Mouse (Mus musculus) thymus, adult 2 months (tissue): Measurements from ENCODE around the gene Cd8a. TPM values are rescaled to one million over a fixed set of nuclear protein-coding genes. Genes with fewer than 3 reads are reported as not detected.

Source experiments
- DNase-seq: peaks from one replicate; pipeline ENCODE4 v3.0.0; 2021
- H3K27ac ChIP-seq: fragments of 200-500 bp; 2 replicates; pipeline ENCODE4 v1.5.1; 2012; ENCODE audit warnings: low read length, control low read depth; ENCODE audit not compliant: control insufficient read depth, insufficient read depth
- H3K27me3 ChIP-seq: fragments of 200-500 bp; 2 replicates; pipeline ENCODE4 v1.6.1; 2012; ENCODE audit warnings: mild to moderate bottlenecking, low read length, moderate library complexity, mixed read lengths; ENCODE audit not compliant: control insufficient read depth, insufficient read depth
- H3K36me3 ChIP-seq: fragments of 200-500 bp; 2 replicates; pipeline ENCODE4 v1.6.1; 2012; ENCODE audit warnings: mild to moderate bottlenecking, low read length, moderate library complexity; ENCODE audit not compliant: control insufficient read depth, insufficient read depth
- H3K4me1 ChIP-seq: fragments of 200-500 bp; replicated peaks from 2 replicates; pipeline ENCODE4 v1.6.1; 2012; ENCODE audit warnings: low read length; ENCODE audit not compliant: control insufficient read depth, insufficient read depth
- H3K4me3 ChIP-seq: fragments of 200-500 bp; 2 replicates; pipeline ENCODE4 v1.5.1; 2012; ENCODE audit warnings: mild to moderate bottlenecking, low read length, control low read depth, moderate library complexity; ENCODE audit not compliant: control insufficient read depth, insufficient read depth
- CTCF ChIP-seq: fragments of 200-500 bp; IDR thresholded peaks from 2 replicates; pipeline ENCODE4 v1.5.1; 2012; ENCODE audit warnings: mild to moderate bottlenecking, control low read depth, low read length, moderate library complexity, borderline replicate concordance; ENCODE audit not compliant: control insufficient read depth, poor library complexity, insufficient read depth; ENCODE audit errors: extremely low read depth
- POLR2A ChIP-seq: fragments of 200-500 bp; IDR thresholded peaks from 2 replicates; pipeline ENCODE4 v1.6.1; 2012; ENCODE audit warnings: mild to moderate bottlenecking, low read length, control low read depth, moderate library complexity; ENCODE audit not compliant: control insufficient read depth, poor library complexity, insufficient read depth; ENCODE audit errors: extremely low read depth
- WGBS: fragments of 180-500 bp; shearing (Covaris S2); methylation state at CpG from one replicate; pipeline ENCODE4 v1.1.7; 2018; 5-methylcytosine and 5-hydroxymethylcytosine counted together
- polyA plus RNA-seq: library from polyadenylated mRNA; depleted of rRNA; stranded (reverse); fragments of >200 nt; gene quantifications from 2 replicates; pipeline ENCODE4 v1.2.3, GENCODE M21; 2012

Cd8a gene
- polyA plus RNA-seq, 1 experiment = 918 TPM

DNA sequence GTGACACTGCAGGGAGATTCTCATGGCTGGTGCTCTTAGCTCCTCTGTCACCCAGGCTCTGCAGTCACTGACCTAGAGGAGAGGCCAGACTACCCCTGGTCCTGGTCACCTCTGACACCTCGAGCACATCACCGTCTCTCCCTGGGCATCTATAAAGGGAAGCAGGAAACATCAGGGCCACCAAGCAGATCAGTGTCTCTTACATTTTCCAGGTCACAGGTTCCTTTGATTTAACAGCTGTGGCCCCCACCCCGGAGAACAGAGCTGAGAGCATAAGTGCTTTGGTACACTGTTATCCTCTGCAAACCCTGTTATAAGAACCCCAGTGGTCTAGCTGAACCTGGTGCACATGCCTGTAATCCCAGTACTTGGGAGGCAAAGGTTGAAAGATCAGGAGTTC is 40.2 kb upstream of the Cd8a start:
- Histone ChIP-seq H3K4me1 (peaks cover 60% of the 10 kb centered on the region), H3K4me3 (peak overlapping the region; percentile 37), H3K27ac (peak overlapping the region; percentile 98), H3K36me3 (peaks cover 89% of the 10 kb centered on the region), H3K27me3 (no peaks in the 10 kb centered on the region)
- WGBS = 7% methylated on average over 3 of the region's 3 CpGs
- DNase-seq = peak; percentile 68
- no peak for TF ChIP-seq CTCF
- TF ChIP-seq POLR2A = 0 out of 2 replicates have a peak, but pooled peaks have one; percentile 14

DNA sequence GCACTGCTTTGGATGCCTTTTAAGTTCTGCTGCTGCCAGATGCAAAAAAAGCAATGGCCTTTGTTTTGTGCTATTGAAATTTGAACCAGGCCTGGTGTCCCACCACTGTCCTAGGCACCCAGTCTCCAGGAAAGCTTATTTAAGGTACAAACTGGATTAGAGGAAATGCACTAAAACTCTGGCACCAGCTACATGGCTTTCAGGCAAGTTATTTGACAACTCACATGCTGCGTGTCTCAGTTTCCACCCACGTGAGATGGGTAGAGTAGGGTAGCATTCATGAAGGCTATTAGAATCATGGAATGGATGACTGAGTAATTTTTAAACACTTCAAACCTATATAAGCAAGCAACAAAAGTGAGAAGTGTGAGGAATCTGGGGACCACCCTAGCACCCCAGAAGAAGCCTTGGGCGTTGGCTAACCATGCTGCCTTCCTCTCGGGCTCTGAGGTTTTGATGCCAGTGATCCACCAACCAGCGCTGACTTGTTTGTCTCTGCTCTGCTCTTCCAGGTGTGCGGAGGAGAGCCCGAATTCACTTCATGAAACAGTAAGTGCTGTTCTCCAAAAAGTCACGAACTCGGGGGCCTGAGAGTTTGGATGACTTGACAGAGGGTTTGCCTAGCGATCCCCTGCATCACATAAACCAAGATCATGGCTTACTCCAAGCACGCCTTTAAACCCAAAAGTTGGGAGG is 39.5 kb upstream of the Cd8a start:
- Histone ChIP-seq H3K27me3 (no peaks in the 10 kb centered on the region), H3K4me3 (0 out of 2 replicates have a peak overlapping the region, but pooled peaks have one; percentile 1), H3K27ac (peak overlapping the region; percentile 98), H3K4me1 (peaks cover 59% of the 10 kb centered on the region), H3K36me3 (peaks cover 82% of the 10 kb centered on the region)
- WGBS = 26% methylated on average over 11 of the region's 11 CpGs
- no peak for TF ChIP-seq CTCF
- peak; percentile 36; the same call in 1 of the 2 replicates for TF ChIP-seq POLR2A
- DNase-seq = peak; percentile 68

DNA sequence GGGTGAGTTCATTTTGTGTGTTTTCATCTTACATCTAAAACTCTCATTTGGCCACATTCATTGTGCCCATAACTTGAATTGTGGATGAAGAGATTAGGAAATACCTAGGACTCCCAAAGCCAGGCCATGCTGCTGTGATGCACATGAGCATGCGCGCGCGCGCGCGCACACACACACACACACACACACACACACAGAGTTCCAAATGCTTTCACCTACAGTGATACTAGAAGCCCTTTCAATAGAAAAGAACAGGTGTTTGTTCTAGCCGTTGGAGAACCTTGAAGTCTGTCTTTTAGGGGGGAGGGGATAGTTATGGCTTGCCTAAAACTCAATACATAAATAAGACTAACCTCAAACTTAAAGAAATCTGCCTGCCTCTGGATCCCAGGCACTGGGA is 35.6 kb upstream of the Cd8a start:
- TF ChIP-seq CTCF (no peak), POLR2A (0 out of 2 replicates have a peak, but pooled peaks have one; percentile 19)
- WGBS = 35% methylated on average over 8 of the region's 8 CpGs

DNA sequence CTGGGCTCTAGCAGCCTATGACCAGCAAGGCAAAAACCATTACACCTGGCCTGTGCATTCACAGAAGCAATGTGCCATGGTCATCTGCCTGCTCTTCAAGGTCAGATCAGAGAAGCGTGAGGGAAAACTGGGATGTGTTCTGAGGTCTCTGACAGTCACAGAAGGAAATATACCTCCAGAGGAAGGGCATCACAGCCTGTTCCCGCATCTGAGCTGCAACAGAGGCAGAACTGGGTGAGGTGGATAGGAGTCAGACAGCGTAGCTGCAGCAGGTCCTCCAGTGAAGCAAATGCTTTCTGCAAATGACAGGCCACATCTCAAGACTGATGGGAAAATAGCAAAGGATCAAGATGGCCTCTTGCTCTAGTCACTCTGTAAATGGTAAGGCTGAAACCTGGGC is 34.3 kb upstream of the Cd8a start:
- Histone ChIP-seq H3K27ac (peak overlapping the region; percentile 96), H3K4me1 (peaks cover 60% of the 10 kb centered on the region), H3K36me3 (peaks cover 37% of the 10 kb centered on the region), H3K4me3 (peak overlapping the region; percentile 41), H3K27me3 (no peaks in the 10 kb centered on the region)
- TF ChIP-seq POLR2A (no peak), CTCF (no peak)
- DNase-seq = peak; percentile 40
- WGBS = 51% methylated on average over 3 of the region's 3 CpGs

More for the DNA sequence above, 35.6 kb upstream of the Cd8a start:
- Histone ChIP-seq H3K4me3 (no peak overlapping the region), H3K27me3 (no peaks in the 10 kb centered on the region), H3K4me1 (peaks cover 59% of the 10 kb centered on the region), H3K27ac (peak overlapping the region; percentile 97), H3K36me3 (peaks cover 49% of the 10 kb centered on the region)
- peak; percentile 71 for DNase-seq

DNA sequence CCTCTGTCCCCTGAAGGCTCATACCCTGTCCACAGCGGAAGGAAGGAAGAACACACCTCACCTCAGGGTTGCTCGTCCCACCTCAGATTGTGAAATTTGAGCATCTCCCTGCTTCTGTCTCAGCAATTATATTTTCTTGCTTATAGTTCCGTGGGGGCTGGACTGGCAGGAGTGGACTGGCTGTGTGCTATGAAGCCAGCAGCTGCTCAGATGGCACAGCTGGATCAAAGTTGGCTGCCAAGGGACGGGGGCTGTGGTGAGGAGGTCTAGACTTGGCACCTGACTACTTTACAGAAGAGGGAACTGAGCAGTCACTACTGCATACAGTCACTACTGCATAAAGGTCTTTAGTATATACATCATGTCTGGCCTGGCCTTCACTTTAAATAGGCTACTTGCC is 33.9 kb upstream of the Cd8a start:
- TF ChIP-seq POLR2A = no peak
- TF ChIP-seq CTCF = no peak
- peaks cover 33% of the 10 kb centered on the region for H3K36me3 ChIP-seq
- DNase-seq = peak; percentile 62
- no peaks in the 10 kb centered on the region for H3K27me3 ChIP-seq
- H3K4me1 ChIP-seq = peaks cover 55% of the 10 kb centered on the region
- peak overlapping the region; percentile 96 for H3K27ac ChIP-seq
- peak overlapping the region; percentile 41 for H3K4me3 ChIP-seq
- WGBS = 20% methylated on average over 4 of the region's 4 CpGs

DNA sequence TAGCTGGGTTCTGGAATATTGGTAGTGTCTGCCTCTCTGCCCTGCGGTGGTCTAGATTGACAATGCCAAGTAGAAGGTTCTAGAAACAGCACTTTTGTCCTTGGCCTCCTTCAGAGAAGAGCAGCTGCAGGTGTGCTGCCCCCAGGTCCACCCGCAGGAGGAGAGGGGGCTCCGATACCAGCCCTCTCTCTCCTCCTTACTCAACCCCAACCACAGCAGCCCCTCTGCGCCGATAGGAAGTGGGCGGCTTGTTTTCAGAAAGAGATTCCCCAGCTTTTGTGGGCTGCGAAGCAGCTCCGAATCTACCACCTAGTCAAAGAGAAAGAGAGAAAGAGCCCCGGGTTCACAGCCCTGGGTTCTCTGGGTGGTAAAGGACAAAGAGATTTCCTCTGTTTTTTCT is 32.0 kb upstream of the Cd8a start:
- peak overlapping the region; percentile 96 for H3K27ac ChIP-seq
- peak; percentile 89 for DNase-seq
- H3K4me1 ChIP-seq = peaks cover 58% of the 10 kb centered on the region
- H3K27me3 ChIP-seq = no peaks in the 10 kb centered on the region
- peak overlapping the region; percentile 39 for H3K4me3 ChIP-seq
- peak; percentile 46; the same call in 1 of the 2 replicates for TF ChIP-seq POLR2A
- TF ChIP-seq CTCF = no peak
- H3K36me3 ChIP-seq = peaks cover 14% of the 10 kb centered on the region
- WGBS = under 1% methylated on average over 9 of the region's 9 CpGs
